Mouse (Mus musculus) spleen, adult 12 weeks (tissue): ENCODE data around the gene Dmrta2.
A peak's percentile ranks its signal among the peaks of the same experiment; 100 is the strongest.

ENCODE experiments used
- DNase-seq: peaks from one replicate; pipeline ENCODE4 v3.0.0; 2022; ENCODE audit warnings: low spot score

Dmrta2 gene

DNA sequence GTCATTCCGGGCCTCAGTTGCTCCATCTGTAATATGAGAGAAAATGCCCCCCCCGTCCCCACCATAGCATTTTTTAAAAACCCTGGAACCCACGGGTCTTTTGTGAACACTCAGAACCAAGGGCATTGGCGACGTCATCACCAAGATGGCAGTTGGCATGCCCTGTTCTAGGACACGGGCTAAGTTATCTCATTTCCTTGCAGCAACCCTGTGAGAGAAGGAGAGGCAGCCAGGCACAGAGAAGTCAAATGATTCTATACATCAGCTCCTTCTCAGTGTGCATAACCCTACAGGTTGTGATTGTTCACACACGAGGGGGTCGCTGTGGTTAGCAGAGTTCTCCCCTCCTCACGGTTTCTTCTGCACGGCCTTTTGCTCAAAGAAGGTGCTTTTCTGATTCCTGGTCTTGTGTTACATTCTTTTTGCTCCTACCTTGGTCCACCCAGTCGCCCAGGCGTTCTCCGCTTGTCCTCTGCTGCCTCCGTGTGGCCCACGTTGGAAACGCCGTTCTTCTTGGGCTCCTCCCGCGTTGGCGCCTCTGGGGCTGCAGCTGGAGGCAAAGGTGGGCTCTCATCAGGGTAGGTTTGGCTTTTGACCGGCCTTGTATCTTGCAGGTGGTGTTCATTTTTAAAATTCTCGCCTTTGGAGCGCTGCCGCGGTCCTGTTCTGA is 44.2 kb downstream of the Dmrta2 start:
- DNase-seq, result peak; percentile 34

DNA sequence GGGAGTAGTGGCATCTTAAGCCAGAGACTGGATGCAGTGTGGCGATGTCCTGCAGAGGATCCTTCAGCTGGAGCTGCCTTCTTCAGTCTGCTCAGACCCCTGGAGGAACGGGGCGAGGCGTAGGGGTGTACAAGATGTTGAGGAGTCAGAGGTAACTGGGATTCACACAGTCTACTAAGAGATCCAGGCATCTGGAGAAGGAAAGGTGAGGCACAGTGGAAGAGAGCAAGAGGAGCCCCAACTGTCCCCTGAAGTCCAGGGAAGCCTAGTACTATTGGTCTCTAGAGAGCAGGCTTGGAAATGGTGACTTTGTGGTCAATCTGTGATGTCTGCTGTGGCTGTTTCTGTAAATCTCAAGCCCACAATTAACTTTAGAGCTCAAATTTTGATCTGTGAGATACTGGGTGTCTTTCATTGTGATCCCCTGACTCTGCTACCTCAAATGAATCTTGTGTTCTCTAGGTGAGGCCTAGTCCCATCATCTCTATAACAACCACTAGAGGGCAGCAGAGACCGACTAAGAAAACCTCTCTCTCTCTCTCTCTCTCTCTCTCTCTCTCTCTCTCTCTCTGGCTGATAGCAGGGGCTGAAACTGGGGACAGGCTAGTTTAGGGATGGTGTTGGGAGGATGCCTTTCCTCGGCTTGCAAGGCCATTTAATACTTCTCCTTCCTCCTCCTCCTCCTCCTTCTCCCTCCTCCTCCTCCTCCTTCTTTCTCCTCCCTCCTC is 50.8 kb downstream of the Dmrta2 start:
- DNase-seq, result no peak

DNA sequence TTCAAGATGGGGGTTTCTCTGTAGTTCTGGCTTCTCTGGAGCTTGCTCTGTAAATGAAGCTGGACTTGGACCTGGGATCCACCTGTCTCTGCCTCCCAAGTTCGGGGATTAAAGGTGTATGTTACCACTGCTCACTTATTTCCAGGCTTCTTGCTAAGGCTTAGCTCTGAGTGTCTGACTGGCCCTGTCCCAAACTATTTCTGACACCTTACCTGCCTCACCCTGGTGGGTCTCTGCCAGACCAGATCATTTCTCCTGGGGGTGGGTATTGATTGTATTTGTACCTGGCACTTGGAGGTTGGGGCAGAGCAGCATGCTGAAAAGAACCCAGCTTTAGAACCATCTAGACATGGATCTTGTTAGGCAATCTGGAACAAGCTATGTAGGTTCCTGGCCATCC is 51.6 kb downstream of the Dmrta2 start:
- no peak for DNase-seq
